Mouse (Mus musculus): Measurements from ENCODE around the gene Opcml. TPM values are rescaled to one million over a fixed set of nuclear protein-coding genes. Genes with fewer than 3 reads are reported as not detected.

Opcml gene
- polyA plus RNA-seq, 1 experiment, result 0.08 TPM

DNA sequence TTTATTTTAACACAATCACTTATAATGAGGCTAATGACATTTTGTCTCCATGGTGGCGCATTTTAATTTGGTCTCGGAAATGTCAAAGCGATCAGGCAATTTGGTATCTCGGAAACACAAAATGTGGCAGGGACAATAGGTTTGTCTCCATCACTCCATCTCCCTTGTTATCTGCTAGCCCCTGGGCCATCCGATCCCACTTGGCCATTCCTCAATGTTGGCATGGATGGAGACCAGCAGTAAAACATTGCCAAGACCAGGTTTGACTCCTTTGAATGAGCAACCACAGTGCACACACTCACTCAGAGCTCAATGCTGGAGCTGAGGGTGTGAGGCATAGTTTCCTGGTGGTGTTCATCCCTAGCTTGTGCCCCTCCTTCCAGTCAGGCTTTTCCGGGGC lies 32.1 kb downstream of the Opcml start:
- WGBS, result 89% methylated on average over 6 of the region's 6 CpGs
- TF ChIP-seq POLR2A (IDR thresholded peaks at IDR 0.05; ENCODE audit: low read depth, low read length) (no peak), CTCF (conservative IDR thresholded peaks at IDR 0.05; ENCODE audit: insufficient read depth, insufficient read length, low read depth, low read length) (no peak)
- H3K36me3 ChIP-seq (ENCODE audit: control insufficient read depth, insufficient read depth, low read length), result no peaks in the 10 kb centered on the region

DNA sequence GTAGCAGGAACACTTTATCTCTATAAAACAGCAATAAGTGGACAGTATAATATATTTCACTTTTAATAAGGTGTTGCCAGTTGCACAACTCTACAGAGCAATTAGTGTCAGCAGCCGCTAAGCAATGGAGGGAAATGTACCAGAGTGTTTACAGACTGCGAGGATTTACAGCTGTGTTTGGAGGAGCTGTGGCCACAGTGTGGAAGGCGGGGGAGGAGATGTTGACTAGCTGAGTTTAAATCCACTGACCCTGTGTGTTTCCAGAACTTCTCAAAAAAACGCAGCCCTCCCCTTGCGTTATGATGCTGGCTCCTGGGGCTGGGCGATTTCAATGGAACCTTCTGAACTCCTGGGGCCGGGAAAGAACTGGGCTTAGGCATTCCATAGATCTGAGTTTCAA lies 33.8 kb downstream of the Opcml start:
- DNase-seq, result no peak
- Histone ChIP-seq H3K27ac (ENCODE audit: insufficient read depth, low read depth, low read length) (no peak overlapping the region), H3K4me1 (ENCODE audit: control insufficient read depth, insufficient read depth, low read length) (no peaks in the 10 kb centered on the region), H3K36me3 (ENCODE audit: control insufficient read depth, insufficient read depth, low read length) (no peaks in the 10 kb centered on the region), H3K4me3 (ENCODE audit: insufficient read depth, low read depth, low read length) (no peak overlapping the region), H3K27me3 (replicated peaks; ENCODE audit: control insufficient read depth, insufficient read depth, low read length) (no peaks in the 10 kb centered on the region)
- 27% methylated on average over 7 of the region's 7 CpGs for whole genome bisulfite sequencing
- no peak for TF ChIP-seq POLR2A (IDR thresholded peaks at IDR 0.05; ENCODE audit: low read depth, low read length)
- no peak for TF ChIP-seq CTCF (conservative IDR thresholded peaks at IDR 0.05; ENCODE audit: insufficient read depth, insufficient read length, low read depth, low read length)

More for the DNA sequence above, 32.1 kb downstream of the Opcml start:
- H3K27ac ChIP-seq (ENCODE audit: insufficient read depth, low read depth, low read length), result no peak overlapping the region
- no peak overlapping the region for H3K4me3 ChIP-seq (ENCODE audit: insufficient read depth, low read depth, low read length)
- no peak for DNase-seq
- H3K27me3 ChIP-seq (replicated peaks; ENCODE audit: control insufficient read depth, insufficient read depth, low read length), result no peaks in the 10 kb centered on the region
- H3K4me1 ChIP-seq (ENCODE audit: control insufficient read depth, insufficient read depth, low read length), result no peaks in the 10 kb centered on the region

DNA sequence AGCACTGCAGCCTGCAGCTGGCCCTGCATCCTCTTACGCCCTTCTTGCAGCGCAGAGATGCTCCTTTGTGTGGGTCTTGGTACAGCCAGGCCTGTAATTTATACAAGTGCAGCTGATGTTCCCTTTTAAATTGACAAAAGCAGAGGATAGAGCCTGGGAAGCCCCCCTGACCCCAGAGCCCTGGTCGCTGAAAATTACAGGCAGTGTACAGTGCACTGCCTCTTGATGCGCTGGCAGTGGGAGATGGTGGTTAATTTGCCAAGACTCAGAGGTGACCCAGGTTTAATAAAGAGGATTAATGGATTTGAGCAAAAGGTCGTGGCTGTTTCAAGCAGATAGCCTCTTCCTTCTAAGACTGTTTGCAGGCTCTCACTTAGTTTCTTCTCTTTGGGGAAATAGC lies 39.9 kb downstream of the Opcml start:
- WGBS, result 53% methylated on average over 5 of the region's 5 CpGs
- Histone ChIP-seq H3K27me3 (replicated peaks; ENCODE audit: control insufficient read depth, insufficient read depth, low read length) (no peaks in the 10 kb centered on the region), H3K4me1 (ENCODE audit: control insufficient read depth, insufficient read depth, low read length) (no peaks in the 10 kb centered on the region), H3K36me3 (ENCODE audit: control insufficient read depth, insufficient read depth, low read length) (no peaks in the 10 kb centered on the region), H3K4me3 (ENCODE audit: insufficient read depth, low read depth, low read length) (no peak overlapping the region), H3K27ac (ENCODE audit: insufficient read depth, low read depth, low read length) (no peak overlapping the region)
- no peak for TF ChIP-seq CTCF (conservative IDR thresholded peaks at IDR 0.05; ENCODE audit: insufficient read depth, insufficient read length, low read depth, low read length)
- TF ChIP-seq POLR2A (IDR thresholded peaks at IDR 0.05; ENCODE audit: low read depth, low read length), result no peak
- DNase-seq, result no peak

DNA sequence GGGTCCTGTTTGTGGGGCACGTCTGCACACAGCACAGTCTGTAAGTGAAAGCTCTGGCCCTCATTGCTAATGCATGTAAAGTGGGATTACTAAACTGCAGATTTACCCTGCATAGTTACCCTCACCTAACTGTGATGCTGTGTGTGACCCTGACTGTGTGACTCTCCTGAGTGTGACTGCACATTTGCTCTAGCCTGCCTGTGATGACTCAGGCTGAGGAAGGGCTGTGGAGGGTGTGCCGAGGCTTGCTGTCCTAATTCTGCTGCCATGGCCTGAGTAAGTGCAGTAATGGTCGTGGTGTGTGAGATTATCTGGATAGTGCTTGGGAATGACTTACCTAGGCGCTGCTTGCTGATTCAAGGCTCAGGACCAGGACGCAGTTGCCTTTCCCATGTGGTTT lies 52.2 kb downstream of the Opcml start:
- DNase-seq, result no peak
- Histone ChIP-seq H3K4me1 (ENCODE audit: control insufficient read depth, insufficient read depth, low read length) (no peaks in the 10 kb centered on the region), H3K27ac (ENCODE audit: insufficient read depth, low read depth, low read length) (no peak overlapping the region), H3K36me3 (ENCODE audit: control insufficient read depth, insufficient read depth, low read length) (no peaks in the 10 kb centered on the region), H3K27me3 (replicated peaks; ENCODE audit: control insufficient read depth, insufficient read depth, low read length) (no peaks in the 10 kb centered on the region; the same call in 1 of the 2 replicates), H3K4me3 (ENCODE audit: insufficient read depth, low read depth, low read length) (no peak overlapping the region)
- TF ChIP-seq POLR2A (IDR thresholded peaks at IDR 0.05; ENCODE audit: low read depth, low read length) (no peak), CTCF (conservative IDR thresholded peaks at IDR 0.05; ENCODE audit: insufficient read depth, insufficient read length, low read depth, low read length) (no peak)
- 70% methylated on average over 5 of the region's 5 CpGs for WGBS

DNA sequence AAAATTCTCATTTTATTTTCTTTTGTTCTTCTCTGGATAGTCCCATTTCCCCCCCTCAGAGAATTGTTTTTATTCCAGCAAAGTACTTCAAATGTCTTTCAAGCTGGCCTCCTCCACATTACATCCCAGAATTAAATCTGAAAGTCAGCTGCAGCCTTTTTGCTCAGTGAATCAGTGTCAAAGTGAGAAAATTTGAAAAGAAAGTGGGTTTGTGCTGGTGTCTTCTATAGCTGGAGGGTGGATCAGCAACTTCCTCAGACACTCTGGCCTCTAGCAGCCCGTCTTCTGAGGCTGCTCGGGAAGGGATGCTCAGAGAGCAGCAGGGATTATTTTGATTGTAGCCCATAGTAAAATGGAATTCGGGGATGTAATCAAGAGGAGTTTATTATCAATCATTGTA lies 81.0 kb downstream of the Opcml start:
- no peak overlapping the region for H3K27ac ChIP-seq (ENCODE audit: insufficient read depth, low read depth, low read length)
- 68% methylated on average over 3 of the region's 3 CpGs for WGBS

DNA sequence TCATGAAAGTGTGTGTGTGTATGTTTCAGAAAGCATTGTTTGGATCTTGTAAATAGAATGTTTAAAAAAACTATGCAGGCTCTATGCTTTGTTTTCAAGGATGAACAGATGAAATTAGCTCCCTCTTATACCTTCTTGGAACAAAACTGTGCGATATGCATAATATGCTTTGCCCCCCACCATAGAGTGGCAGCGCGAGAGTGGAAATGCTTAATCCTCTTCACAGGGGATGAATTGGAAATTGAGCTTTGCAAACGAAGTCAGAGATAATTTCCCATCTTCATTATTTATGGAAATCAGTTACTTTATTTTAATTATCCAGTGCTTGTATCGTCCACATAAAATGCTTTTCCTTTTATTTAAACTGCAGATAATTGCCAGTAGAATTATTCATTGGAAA lies 99.1 kb downstream of the Opcml start:
- TF ChIP-seq CTCF (conservative IDR thresholded peaks at IDR 0.05; ENCODE audit: insufficient read depth, insufficient read length, low read depth, low read length) (no peak), POLR2A (IDR thresholded peaks at IDR 0.05; ENCODE audit: low read depth, low read length) (no peak)

More for the DNA sequence above, 81.0 kb downstream of the Opcml start:
- H3K4me1 ChIP-seq (ENCODE audit: control insufficient read depth, insufficient read depth, low read length), result no peaks in the 10 kb centered on the region
- H3K4me3 ChIP-seq (ENCODE audit: insufficient read depth, low read depth, low read length), result no peak overlapping the region
- no peak for TF ChIP-seq CTCF (conservative IDR thresholded peaks at IDR 0.05; ENCODE audit: insufficient read depth, insufficient read length, low read depth, low read length)
- no peak for TF ChIP-seq POLR2A (IDR thresholded peaks at IDR 0.05; ENCODE audit: low read depth, low read length)
- no peaks in the 10 kb centered on the region for H3K36me3 ChIP-seq (ENCODE audit: control insufficient read depth, insufficient read depth, low read length)
- DNase-seq, result no peak
- H3K27me3 ChIP-seq (replicated peaks; ENCODE audit: control insufficient read depth, insufficient read depth, low read length), result no peaks in the 10 kb centered on the region

DNA sequence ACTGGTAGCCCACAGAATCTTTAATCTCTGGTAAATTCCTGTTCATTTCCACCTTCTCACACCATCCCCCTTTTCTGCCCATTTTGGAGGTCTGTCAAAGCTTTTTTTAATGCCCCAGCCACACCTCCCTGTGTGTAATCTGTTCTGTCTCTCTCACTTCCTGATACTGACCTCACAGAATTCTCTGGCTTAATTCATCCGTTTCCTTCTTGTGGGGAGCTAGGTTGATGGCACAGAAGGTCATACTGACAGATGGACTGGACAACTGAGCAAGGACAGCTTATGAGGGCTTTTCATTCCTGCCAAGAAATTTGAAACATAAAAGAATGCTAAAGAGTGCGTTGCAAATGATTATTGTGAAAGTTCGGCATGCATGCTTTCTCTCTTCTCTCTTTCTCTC lies 126.7 kb downstream of the Opcml start:
- no peak for DNase-seq
- no peaks in the 10 kb centered on the region for H3K27me3 ChIP-seq (replicated peaks; ENCODE audit: control insufficient read depth, insufficient read depth, low read length)
- H3K36me3 ChIP-seq (ENCODE audit: control insufficient read depth, insufficient read depth, low read length), result no peaks in the 10 kb centered on the region
- H3K4me3 ChIP-seq (ENCODE audit: insufficient read depth, low read depth, low read length), result no peak overlapping the region
- TF ChIP-seq CTCF (conservative IDR thresholded peaks at IDR 0.05; ENCODE audit: insufficient read depth, insufficient read length, low read depth, low read length), result no peak
- no peak for TF ChIP-seq POLR2A (IDR thresholded peaks at IDR 0.05; ENCODE audit: low read depth, low read length)
- no peaks in the 10 kb centered on the region for H3K4me1 ChIP-seq (ENCODE audit: control insufficient read depth, insufficient read depth, low read length)
- no peak overlapping the region for H3K27ac ChIP-seq (ENCODE audit: insufficient read depth, low read depth, low read length)
- 25% methylated on average over 3 of the region's 3 CpGs for WGBS

More for the DNA sequence above, 99.1 kb downstream of the Opcml start:
- no peak for DNase-seq
- Histone ChIP-seq H3K27me3 (replicated peaks; ENCODE audit: control insufficient read depth, insufficient read depth, low read length) (no peaks in the 10 kb centered on the region; the same call in 1 of the 2 replicates), H3K4me1 (ENCODE audit: control insufficient read depth, insufficient read depth, low read length) (no peaks in the 10 kb centered on the region), H3K4me3 (ENCODE audit: insufficient read depth, low read depth, low read length) (no peak overlapping the region), H3K36me3 (ENCODE audit: control insufficient read depth, insufficient read depth, low read length) (no peaks in the 10 kb centered on the region), H3K27ac (ENCODE audit: insufficient read depth, low read depth, low read length) (no peak overlapping the region)
- 78% methylated on average over 5 of the region's 5 CpGs for WGBS
